Mouse (Mus musculus) ovary, postnatal 36 days (tissue): ENCODE measurements around the gene Msh3.
A peak's percentile ranks its signal among the peaks of the same experiment; 100 is the strongest.

Experiments used
- DNase-seq: peaks from one replicate; pipeline ENCODE4 v3.0.0; 2022; ENCODE audit warnings: low spot score, mixed read lengths

Msh3 gene

DNA sequence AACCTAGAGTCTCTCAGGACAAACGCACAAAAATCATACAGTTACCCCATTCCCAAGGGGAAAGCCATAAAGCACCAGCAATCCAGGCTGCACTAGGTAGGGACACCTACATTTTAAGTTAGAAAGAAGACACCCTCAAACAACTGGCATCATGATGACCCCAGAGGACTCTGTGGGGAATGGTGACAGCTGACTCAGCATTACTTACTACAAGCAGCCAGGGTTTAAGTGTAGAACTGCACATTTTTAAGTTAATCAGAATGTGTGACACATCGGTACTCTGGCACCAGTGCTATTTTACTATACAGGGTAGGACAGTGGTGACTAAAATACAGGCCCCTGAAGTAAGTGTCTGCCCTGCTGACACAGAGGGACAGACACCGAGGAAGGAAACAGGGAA is 24.2 kb downstream of the Msh3 start:
- DNase-seq, result no peak

DNA sequence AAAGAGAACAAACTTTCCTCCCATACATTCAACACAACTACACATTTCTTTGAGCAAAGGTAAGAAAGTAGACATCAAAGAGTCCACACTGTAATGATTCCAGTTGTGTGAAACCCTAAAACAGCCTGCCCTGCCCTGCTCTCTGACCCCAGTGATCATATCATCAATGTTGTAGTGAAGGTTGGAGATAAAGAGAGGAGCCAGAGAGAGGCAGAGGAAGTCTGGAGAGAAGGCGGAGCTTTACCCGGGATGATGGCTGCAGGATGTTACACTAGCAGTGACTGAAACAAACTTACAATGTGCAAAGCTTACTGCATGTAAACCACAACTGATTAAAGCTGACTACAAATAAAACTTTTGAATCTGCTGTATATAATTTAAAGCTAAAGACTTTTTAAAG is 26.8 kb downstream of the Msh3 start:
- no peak for DNase-seq

DNA sequence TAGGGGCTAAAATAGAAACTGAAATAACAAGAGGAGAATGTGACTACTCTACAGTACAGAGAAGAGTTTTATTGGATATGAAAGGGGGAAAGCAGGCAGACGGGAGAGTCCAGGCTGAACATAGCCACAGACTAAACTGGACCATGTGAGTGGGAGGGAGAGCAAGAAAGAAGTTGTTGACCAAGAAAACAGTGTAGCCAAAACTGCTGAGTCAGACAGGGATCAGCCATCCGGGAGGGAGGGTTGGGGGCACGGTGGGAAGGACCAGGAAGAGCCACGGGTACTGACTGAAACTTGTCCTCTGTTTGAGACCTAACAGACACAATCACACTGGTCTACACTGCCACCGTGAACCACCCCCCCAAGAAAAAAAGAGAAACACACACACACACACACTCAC is 28.8 kb downstream of the Msh3 start:
- DNase-seq, result no peak

DNA sequence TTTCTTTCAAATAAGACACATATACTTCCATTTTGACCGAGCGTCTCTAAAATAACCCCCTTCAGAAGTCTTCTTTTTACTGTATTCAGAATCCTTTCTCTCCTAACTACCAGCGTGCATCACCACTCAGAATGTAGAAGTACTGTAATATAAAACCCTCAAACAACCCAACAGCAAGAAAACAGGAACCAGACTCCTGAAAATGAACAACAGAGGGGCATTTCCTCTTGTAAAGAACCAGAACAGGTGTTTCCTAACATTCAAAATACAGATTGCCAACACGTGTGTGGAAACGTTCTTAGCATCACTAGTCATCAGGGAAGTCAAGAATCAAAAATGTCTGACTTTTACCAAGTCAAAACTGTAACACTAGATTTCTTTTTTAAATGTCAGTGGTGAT is 34.0 kb downstream of the Msh3 start:
- DNase-seq, result no peak

DNA sequence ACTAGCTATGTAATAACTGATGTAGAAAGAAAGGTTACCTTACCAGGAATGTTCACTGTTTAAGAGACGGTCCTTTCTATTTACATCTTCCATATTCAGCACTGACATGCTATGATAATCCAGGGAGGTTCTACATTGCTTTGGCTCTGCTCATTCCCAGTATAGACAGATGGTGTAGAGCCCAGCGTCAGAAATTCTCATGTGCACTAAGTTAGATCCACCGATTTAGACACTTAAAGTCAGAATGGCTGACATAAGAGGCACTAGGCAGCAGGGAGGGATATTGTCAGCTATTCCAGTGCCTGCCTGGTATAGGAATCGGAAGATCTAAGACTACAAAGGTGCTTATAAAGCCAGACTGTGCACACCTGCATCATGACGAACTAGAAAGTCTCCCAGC is 40.2 kb downstream of the Msh3 start:
- DNase-seq, result no peak

DNA sequence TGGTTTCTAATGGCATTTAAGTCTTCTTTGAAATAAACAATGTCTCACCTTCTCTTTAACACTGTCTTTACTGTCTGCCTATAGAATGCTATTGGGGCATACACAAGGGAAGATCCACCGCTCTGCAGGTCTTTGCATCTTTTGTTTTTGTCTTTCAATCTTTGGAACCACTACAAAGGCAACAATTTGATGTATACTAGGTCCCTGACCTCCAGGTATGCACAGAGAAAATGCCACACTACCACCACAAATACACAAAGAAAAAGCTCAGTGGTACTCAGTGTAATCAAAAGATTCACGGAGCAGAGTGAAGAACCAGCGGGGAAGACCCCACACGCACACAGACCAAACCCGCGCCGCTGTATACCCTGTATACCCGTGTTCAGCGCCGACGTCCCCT is 49.1 kb downstream of the Msh3 start, which contains the start of gene Gm20379:
Gene Gm20379 (plus strand): TSS at position 301 of the 400 bp plus-strand sequence.
- DNase-seq, result no peak

DNA sequence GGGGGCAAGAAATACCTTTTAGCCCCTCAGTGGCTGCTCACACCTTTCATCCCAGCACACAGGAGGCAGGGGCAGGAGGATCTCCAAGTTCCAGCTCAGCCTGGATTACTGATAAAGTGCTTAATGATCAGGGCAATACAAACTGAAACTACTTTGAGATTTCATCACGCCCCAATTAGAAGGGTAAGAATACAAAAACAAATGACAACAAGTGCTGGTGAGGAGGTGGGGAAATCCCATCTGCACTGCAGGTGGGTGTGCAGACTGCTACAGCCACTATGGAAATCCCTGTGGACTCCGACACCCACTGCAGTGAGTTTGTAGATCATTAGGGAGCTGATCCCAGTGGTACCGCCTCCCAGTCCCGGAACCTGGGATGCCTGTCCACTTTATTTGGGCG is 50.5 kb downstream of the Msh3 start:
- DNase-seq, result no peak

DNA sequence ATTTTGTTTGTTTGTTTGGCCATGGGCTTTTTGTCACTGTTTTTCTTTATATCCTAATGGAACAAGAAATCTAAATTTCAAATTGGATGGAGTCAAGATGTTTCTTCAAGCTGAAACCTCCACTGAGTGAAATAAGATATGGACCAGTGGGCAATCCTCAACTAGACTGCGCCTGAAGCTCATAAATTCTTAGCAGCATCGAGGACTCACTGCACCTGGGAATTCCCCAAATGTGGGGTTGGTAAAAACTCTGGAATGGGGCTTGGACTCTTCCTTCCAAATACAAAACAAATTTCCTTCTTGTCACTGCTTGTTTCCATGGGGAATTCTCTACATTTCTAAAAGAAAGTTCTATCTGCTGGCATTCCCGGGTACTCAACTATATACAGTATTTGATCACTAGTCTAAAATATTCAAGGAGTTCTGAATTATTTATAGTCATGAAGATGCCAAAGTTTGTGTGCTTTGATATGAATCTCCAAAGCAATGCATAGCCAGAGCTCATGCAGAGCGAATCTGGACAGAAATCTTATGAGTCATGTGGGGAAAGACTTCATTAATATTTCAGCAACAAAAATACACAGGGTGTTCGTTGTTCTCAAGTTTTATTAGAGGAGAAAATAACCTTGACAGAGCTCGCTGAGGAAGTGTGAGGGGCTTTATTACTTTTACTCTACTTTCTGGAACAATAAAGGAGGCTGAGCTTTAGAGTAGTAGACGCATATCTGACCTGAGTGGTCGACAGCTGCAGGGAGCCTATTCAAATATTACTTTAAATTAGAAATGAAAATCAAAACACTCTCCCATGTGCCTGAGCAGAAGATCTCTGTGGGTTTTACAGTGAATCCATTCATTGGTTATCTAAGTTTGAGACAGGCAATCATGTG is 51.5 kb downstream of the Msh3 start:
- DNase-seq, result no peak

DNA sequence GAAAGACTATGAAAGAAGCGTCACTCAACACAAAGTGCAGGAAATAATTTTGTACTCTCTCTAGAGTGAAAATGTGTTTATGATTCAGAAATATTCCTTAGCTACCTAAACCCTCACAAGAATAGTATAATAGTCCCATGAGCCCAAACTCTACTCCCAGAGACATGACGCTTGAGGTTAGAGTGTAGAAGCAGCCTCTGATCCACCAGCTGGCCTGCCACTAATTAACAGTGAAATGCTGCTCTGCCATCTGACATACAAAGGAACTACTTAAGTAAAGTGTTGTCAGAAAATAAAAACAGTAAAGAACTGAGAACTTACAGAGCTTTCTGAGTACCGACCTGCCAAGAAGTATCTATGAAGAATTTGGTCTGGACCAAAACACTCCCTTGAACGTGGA is 52.3 kb downstream of the Msh3 start:
- DNase-seq, result no peak

DNA sequence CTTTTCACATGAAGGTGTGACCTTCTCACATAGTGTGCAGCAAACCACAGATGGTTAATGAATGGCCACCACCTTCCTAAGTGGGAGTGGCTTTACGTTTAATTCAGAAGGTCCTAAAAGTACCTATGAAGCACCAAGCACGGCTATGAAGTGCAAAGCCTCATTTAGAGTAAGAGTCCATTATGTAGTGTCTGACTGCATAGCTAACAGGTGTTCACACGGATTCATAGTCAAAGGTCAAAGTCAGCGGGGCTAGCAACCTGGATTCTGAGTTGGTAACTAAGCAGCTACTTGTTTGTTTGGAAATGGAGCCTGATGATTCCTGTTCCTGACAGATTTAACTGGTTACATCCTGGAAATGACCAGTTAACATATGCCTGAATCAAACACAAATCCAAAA is 53.0 kb downstream of the Msh3 start:
- DNase-seq, result no peak

DNA sequence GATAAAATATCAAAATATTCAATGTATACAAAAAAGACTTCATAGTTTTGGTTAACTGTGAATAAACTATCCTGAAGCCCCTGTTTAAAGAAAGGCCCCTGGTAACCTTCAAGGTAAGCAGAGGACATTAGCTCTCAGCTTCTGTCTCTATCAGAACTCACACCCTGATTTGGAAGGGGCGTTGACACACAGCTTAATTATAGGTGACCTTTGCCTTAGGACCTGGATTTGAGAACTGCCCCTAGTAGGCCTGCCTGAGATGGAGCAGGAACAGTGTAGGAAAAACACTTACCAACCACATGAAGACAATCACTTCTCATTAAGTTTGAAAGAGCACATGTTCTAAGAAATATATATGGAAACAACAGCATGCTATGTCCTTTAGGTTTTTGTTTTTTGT is 55.3 kb downstream of the Msh3 start:
- DNase-seq, result no peak

DNA sequence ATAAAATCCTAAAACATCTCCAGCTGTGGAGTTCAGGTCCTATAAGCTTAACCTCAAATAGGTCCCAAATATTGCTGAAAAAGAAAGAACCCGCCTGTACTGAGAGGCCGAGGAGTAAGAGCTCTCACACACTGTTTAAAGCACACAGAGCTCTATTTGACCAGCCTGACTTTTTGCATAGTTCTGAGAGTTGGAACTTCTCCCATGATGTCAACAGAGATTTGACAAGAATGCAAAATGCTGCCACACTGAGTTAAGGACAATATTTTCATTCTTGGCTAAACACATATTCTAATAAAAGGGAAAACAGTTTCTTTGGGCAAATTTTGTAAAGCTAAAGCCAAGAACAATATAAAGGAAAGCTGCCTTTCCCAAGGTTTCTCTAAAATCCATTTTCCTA is 57.8 kb downstream of the Msh3 start:
- DNase-seq, result no peak

DNA sequence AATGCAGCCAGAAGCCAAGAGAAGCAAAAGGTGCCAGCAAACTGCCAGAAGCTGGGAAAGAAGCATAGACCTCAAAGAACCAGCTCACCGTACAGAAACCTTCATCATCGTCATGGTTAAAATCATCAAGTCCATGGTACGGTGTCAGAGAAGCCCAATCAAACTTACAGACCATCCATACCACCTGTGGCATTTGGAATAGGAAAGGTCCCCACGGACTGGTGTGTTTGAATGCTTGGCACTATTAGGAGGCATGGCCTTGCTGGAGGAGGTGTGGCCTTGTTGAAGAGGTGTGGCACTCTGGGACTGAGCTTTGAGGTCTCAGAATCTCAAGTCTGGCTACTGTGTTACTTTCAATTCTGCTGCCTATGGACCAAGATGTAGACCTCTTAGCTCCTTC is 58.3 kb downstream of the Msh3 start:
- no peak for DNase-seq

DNA sequence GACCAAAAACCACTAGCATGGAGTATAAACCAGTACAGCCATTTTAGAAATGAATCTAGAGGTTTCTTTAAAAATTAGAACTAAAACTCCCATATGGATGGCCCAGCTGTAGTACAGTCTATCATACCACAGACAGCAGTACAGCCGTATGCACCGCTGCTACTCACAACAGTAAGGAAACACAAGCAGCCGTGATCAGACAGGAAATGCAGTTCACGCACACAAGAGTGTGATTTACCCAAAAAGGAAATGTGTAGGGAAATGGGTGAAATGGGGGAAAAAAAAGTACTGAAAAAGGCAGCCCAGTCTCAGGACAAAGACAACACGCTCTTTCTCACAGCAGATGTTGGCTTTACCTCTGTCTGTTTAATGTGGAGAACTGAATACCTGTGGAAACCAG is 60.9 kb downstream of the Msh3 start:
- no peak for DNase-seq

DNA sequence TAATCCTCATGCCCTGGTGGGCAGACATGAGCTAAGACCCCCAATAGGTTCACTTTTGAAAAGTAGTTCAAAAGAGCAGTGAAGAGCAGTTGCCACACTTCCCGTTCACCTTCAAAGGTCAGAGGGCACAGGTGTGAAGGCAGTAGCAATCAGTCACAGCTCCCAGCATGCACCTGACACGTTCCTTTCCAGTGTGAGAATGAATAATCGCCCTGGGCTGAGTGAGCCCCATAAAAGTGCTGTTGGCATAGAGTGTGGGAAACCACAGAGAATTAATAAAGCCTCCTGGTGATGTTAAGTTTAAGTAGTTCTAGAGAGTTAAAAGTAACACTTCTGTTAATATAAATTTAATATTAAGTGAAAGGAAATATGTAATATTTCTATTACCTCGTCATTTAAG is 63.2 kb downstream of the Msh3 start:
- DNase-seq, result no peak

DNA sequence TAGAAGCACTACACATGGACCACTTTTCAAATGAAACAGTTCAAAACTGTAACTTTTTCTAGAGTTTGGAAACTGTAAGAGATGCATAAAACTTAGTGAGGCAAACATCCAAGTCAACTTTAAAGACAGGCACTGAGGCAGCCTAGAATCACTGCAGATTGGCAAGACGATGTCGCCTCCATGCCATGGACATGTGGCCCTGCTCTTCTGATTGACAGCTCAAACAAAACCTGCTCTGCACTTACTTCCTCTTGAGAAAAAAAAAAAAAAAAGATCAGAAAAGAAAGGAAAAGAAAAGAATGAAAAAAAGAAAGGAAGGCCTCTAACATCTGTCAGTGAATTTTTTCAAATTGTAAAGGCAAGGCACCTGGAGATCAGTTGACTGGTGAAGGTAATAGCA is 77.8 kb downstream of the Msh3 start:
- DNase-seq, result no peak

DNA sequence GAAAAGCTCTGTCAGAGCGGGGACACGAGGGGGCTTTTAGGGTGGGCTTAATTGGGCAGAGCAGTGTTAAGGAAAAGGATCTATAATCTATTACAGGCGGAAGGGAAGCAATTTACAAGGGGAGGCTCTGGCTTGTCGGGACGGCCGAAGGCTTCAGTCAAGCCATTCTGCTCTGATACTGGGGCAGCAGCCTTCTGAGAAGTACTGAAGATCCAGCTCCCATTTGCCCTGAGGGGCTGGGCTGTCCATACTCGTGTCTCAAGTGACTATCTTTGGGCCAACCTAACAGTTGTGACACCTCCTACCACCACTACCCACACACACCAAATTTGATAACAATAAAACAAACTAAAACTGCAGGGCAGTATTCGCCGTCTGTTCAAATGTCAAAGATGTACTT is 79.5 kb downstream of the Msh3 start:
- DNase-seq, result no peak

DNA sequence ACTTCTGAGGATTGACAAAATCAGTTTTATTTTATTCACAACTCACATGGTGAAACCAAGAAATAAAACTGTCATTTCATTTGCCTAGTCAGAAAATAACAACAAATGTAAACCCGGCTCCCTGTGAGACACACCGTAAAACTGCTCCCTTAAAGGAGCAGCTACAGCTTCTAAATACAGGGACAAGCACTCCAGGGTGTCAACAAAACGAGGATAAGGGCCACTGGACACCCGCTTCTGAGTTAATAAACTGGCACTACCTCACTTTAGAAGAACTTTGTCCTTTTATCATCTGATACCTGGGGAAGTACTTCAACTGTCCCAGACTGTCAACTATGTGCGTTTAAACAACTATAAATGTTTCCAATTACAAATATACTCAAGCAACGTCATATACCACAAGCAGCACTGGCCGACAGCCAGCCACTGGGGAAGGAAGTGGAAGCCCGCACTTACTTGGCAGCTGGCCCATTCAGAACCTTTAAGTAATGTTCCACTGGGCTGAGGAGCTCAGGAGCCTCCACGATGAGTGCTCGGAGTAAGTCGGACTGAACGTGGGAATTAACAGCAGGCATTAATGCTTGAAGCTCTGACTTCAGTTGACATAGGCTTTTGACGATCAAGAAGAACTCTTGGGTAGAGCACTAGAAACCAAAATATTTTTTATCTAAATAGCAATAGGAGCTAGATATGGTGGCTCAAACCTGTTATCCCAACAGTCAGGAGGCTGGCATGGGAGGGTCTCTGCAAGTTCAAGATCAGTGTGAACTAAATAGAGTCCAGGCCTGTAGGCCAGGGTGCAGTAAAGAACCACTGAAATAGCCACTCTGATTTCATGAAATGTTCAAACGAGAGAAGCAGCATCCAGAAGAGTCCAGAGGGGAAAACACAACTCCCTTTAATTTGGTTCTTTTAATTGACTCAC is 80.3 kb downstream of the Msh3 start:
- DNase-seq, result peak; percentile 31

DNA sequence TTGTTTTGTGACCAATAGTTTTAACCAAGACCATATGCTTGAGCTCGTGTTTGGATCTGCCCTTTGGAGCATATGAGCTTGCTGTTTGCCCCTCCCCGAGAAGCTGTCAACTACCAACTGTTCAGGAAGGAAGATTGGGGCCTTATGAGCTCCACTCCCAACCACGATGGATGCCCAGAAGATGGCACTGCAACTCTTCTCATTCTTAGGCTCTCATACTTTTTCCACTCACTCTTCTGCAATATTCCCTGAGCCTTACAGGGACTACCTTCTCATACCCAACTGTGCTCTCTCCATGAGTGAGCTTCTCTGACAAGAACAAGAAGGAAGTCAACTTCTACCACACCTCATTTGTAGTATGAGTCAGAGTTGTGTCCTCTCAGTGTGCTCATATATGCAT is 87.7 kb downstream of the Msh3 start:
- no peak for DNase-seq

DNA sequence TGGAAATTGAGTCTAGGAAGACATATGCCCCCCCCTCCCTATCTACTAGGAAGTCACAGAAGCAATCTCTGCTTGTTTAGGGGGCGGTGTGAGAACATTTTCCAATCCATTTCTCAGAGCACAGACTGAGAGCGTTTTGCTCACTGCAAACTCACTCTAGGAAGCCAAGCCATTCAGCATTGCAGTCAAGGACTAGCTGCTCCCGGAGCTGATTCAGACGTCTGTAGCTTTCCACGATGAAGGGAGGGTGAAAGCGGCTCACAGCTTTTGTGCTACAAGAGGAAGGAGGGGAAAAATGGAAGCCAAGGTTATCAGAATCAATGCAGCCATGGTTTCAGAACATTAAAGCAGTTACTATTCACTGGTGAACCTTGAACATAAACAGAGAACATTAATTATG is 91.2 kb downstream of the Msh3 start:
- no peak for DNase-seq

DNA sequence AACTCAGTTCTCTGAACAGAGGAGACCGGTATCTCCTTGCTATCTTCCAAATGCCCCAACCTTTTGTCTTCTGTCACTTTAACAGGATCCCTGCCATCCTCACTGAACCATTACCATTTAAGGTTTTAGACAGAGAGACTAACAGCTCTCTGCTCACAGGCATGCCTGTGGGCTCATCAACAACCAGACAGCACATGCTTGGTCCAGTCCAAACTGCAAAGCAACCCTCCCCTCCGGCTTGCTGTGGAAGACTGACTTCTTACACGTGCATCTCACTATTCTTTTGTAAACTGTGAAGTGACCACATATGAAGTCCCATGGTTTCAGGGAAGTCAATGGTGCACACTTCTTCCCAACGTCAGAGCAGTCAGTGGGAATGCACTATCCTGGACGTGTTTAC is 93.5 kb downstream of the Msh3 start:
- DNase-seq, result no peak

DNA sequence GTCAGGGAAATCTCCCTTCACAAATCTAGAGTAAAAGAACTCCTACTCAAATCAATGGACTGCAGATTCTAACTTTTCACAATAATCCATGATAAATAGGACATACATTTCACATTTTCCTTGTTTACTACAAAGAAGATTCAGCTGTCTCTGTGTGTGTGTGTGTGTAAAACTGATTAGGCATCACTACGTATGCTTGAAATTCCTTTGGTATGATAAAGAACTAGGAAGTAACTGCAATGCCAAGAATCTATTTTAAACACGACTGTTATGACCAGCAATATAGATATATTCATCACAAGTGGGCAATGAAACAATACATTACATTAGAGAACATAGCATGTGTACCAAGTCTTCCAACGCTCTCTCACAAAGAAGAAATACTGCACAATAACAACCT is 99.3 kb downstream of the Msh3 start:
- no peak for DNase-seq

DNA sequence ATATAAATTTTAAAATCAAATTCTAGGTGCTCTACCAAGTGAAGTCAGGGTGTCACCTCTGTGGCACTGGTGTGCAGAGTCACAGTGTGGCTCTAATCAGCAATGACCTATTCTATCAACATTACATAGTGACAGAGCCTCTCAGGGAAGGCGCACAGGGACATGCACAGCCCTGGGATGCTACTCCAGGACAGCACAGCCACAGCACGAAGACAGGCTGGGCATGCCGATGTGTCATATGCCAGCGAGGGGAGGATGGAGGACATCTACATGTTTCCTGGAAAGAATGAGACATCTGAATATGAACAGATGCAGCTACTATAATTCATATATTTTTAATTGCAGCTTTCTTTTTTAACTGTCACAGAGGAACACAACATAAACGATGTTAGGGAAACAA is 101.0 kb downstream of the Msh3 start:
- DNase-seq, result no peak
